8 mouse cellular contexts compared by ENCODE assay signal in genomic region chr13:68997821-68998551, GRCm38 (mm10). TPM values are rescaled to one million over a fixed set of nuclear protein-coding genes. Genes with fewer than 3 reads are reported as not detected.
A peak's percentile ranks its signal among the peaks of the same experiment; 100 is the strongest.
DNase-seq lines count a peak whose midpoint lies in the region; ATAC-seq and TF ChIP-seq lines count a peak whose summit lies in the region.

No protein-coding gene starts in this region.

- no peak overlapping the region for H3K9ac ChIP-seq in embryonic facial prominence, embryonic 12.5 days
- H3K9ac ChIP-seq in intestine, embryonic 15.5 days, result peak overlapping the region; percentile 62; the same call in 1 of the 2 replicates
- peak overlapping the region; percentile 74 for H3K9ac ChIP-seq in midbrain, embryonic 16.5 days (ENCODE audit: low read depth, low read length)

- WGBS in embryonic facial prominence, embryonic 12.5 days, result 5% methylated on average over 22 of the region's 22 CpGs
- 8% methylated on average over 22 of the region's 22 CpGs for WGBS in intestine, embryonic 15.5 days
- 7% methylated on average over 22 of the region's 22 CpGs for WGBS in midbrain, embryonic 16.5 days
- 15% methylated on average over 22 of the region's 22 CpGs for WGBS in cerebellum, adult 2 months

- no peaks in the 10 kb centered on the region for H3K36me3 ChIP-seq in embryonic facial prominence, embryonic 12.5 days
- H3K36me3 ChIP-seq in intestine, embryonic 15.5 days, result no peaks in the 10 kb centered on the region
- no peaks in the 10 kb centered on the region for H3K36me3 ChIP-seq in midbrain, embryonic 16.5 days (ENCODE audit: control insufficient read depth, insufficient read depth, low read length)

- TF ChIP-seq CTCF in cerebellum, adult 2 months (IDR thresholded peaks at IDR 0.05; ENCODE audit: borderline replicate concordance, insufficient read depth, low read depth, low read length), result no peak

- DNase-seq in kidney, postnatal 4 days, result peak; percentile 5 to 26
- no peak for DNase-seq in kidney, postnatal 14 days
- no peak for DNase-seq in ovary, postnatal 10 days (ENCODE audit: low spot score)
- DNase-seq in cerebellum, adult 2 months, result no peak
- DNase-seq in urinary bladder, postnatal 14 days (ENCODE audit: low spot score), result no peak

- peak overlapping the region; percentile 91 for H3K4me2 ChIP-seq in embryonic facial prominence, embryonic 12.5 days (replicated peaks)
- peak overlapping the region; percentile 94 for H3K4me2 ChIP-seq in intestine, embryonic 15.5 days (replicated peaks)
- peak overlapping the region; percentile 89 for H3K4me2 ChIP-seq in midbrain, embryonic 16.5 days (ENCODE audit: low read length)

- H3K4me3 ChIP-seq in embryonic facial prominence, embryonic 12.5 days, result peak overlapping the region; percentile 59
- H3K4me3 ChIP-seq in intestine, embryonic 15.5 days (replicated peaks), result peak overlapping the region; percentile 70
- peak overlapping the region; percentile 71 for H3K4me3 ChIP-seq in midbrain, embryonic 16.5 days (ENCODE audit: low read depth, low read length)
- no peak overlapping the region for H3K4me3 ChIP-seq in cerebellum, adult 2 months (replicated peaks; ENCODE audit: insufficient read depth, low read depth, low read length)

- TF ChIP-seq POLR2A in cerebellum, adult 2 months (IDR thresholded peaks at IDR 0.05; ENCODE audit: borderline replicate concordance, insufficient read depth, low read length), result no peak

- H3K27ac ChIP-seq in embryonic facial prominence, embryonic 12.5 days, result no peak overlapping the region
- no peak overlapping the region for H3K27ac ChIP-seq in intestine, embryonic 15.5 days
- H3K27ac ChIP-seq in midbrain, embryonic 16.5 days (ENCODE audit: low read length), result no peak overlapping the region
- no peak overlapping the region for H3K27ac ChIP-seq in cerebellum, adult 2 months (ENCODE audit: insufficient read depth, low read length)

- H3K27me3 ChIP-seq in embryonic facial prominence, embryonic 12.5 days, result peaks cover 12% of the 10 kb centered on the region
- H3K27me3 ChIP-seq in intestine, embryonic 15.5 days (replicated peaks), result no peaks in the 10 kb centered on the region; the same call in 1 of the 2 replicates
- no peaks in the 10 kb centered on the region for H3K27me3 ChIP-seq in midbrain, embryonic 16.5 days (ENCODE audit: control insufficient read depth, insufficient read depth, low read depth, low read length)
- no peaks in the 10 kb centered on the region; the same call in 1 of the 2 replicates for H3K27me3 ChIP-seq in cerebellum, adult 2 months (ENCODE audit: control insufficient read depth, insufficient read depth, low read length)

- no peaks in the 10 kb centered on the region for H3K9me3 ChIP-seq in embryonic facial prominence, embryonic 12.5 days
- no peaks in the 10 kb centered on the region for H3K9me3 ChIP-seq in intestine, embryonic 15.5 days
- no peaks in the 10 kb centered on the region for H3K9me3 ChIP-seq in midbrain, embryonic 16.5 days (replicated peaks; ENCODE audit: control insufficient read depth, low read length, poor library complexity, severe bottlenecking)

- ATAC-seq in embryonic facial prominence, embryonic 12.5 days (ENCODE audit: insufficient number of reproducible peaks, insufficient read depth, low FRiP score, low TSS enrichment), result no peak
- no peak for ATAC-seq in intestine, embryonic 15.5 days
- no peak for ATAC-seq in midbrain, embryonic 16.5 days

- H3K4me1 ChIP-seq in embryonic facial prominence, embryonic 12.5 days, result peaks cover 15% of the 10 kb centered on the region
- H3K4me1 ChIP-seq in intestine, embryonic 15.5 days (replicated peaks), result 0 out of 2 replicates have a peak, but pooled peaks cover 9% of the 10 kb centered on the region
- peaks cover 8% of the 10 kb centered on the region; the same call in 1 of the 2 replicates for H3K4me1 ChIP-seq in midbrain, embryonic 16.5 days (ENCODE audit: control insufficient read depth, insufficient read depth, low read length)
- H3K4me1 ChIP-seq in cerebellum, adult 2 months (ENCODE audit: control insufficient read depth, insufficient read depth, low read length), result no peaks in the 10 kb centered on the region; the same call in 1 of the 2 replicates

RNA-seq across cellular contexts. Expression of gene Adcy2, which starts 1.4 kb away (rescaled TPM):
- 4.5 and 5.3 TPM in 2 replicates for polyA plus RNA-seq in embryonic facial prominence, embryonic 12.5 days (2016; fragmentation: Nextera tagmentation; extraction: Ambion mirVana)
- polyA plus RNA-seq in intestine, embryonic 15.5 days (2015; fragmentation: Nextera tagmentation; extraction: Ambion mirVana), result 4.7 and 4.8 TPM in 2 replicates
- polyA plus RNA-seq in midbrain, embryonic 16.5 days (2015; fragmentation: Nextera tagmentation; extraction: Ambion mirVana), result 6.7 and 7.5 TPM in 2 replicates
- polyA plus RNA-seq in cerebellum, adult 2 months (2012; rRNA removed), result 31.1 and 35.5 TPM in 2 replicates

Comparison
In these comparisons a context has a peak if more than half of its experiments do, and no peak if none do; other contexts are left out.
1. DNase-seq: peak in kidney, postnatal 4 days (2 of 2); none in kidney, postnatal 14 days (single experiment), ovary, postnatal 10 days (single experiment), cerebellum, adult 2 months (0 of 2) and urinary bladder, postnatal 14 days (single experiment).
2. Peak in every context shown above with its lines, with median percentiles within 50 percentile points of each other: H3K4me2 ChIP-seq.